Mouse (Mus musculus) MEL (cell line): ENCODE measurements around the gene Ahcyl2. TPM values are rescaled to one million over a fixed set of nuclear protein-coding genes. Genes with fewer than 3 reads are reported as not detected.
A peak's percentile ranks its signal among the peaks of the same experiment; 100 is the strongest.

Experiments used
- DNase-seq: peaks from one replicate; pipeline ENCODE4 v3.0.0; 2011; ENCODE audit warnings: low read depth, low spot score
- H3K27ac ChIP-seq: 2 replicates; pipeline ENCODE4 v1.5.1; 2012; ENCODE audit warnings: low read depth, mild to moderate bottlenecking, control low read depth, low read length, moderate library complexity; ENCODE audit not compliant: control insufficient read depth
- H3K27me3 ChIP-seq, 2 experiments: fragments of 150-350 bp in 1 of 2; sonication (generic) in 1 of 2; 2 replicates each; pipeline ENCODE4 v1.6.1; 2012; ENCODE audit warnings: low read length in 2 of 2, mild to moderate bottlenecking in 2 of 2, improper control_type of control experiment in 1 of 2, moderate library complexity in 1 of 2; ENCODE audit not compliant: insufficient read depth in 2 of 2, control insufficient read depth in 1 of 2
- H3K36me3 ChIP-seq, 2 experiments: 2 replicates each; pipeline ENCODE4 v1.6.1; 2012 to 2014; ENCODE audit warnings: low read length in 2 of 2, improper control_type of control experiment in 1 of 2, inconsistent platforms in 1 of 2, mild to moderate bottlenecking in 1 of 2; ENCODE audit not compliant: insufficient read depth in 2 of 2, control insufficient read depth in 1 of 2
- H3K4me1 ChIP-seq, 2 experiments: fragments of 150-350 bp in 1 of 2; sonication (generic) in 1 of 2; 2 replicates each; pipeline ENCODE4 v1.6.1; 2012; ENCODE audit warnings: low read length in 2 of 2, improper control_type of control experiment in 1 of 2, mild to moderate bottlenecking in 1 of 2; ENCODE audit not compliant: insufficient read depth in 2 of 2, control insufficient read depth in 1 of 2
- H3K4me3 ChIP-seq, 2 experiments: fragments of 150-350 bp in 1 of 2; sonication (generic) in 1 of 2; 2 replicates each; pipeline ENCODE4 v1.5.1; 2012; ENCODE audit warnings: low read depth in 2 of 2, low read length in 2 of 2, mild to moderate bottlenecking in 2 of 2, moderate library complexity in 2 of 2, control low read depth in 1 of 2, improper control_type of control experiment in 1 of 2; ENCODE audit not compliant: control insufficient read depth in 1 of 2, insufficient read depth in 1 of 2
- H3K79me2 ChIP-seq: 2 replicates; pipeline ENCODE4 v1.6.1; 2012; ENCODE audit warnings: mild to moderate bottlenecking, low read length, moderate library complexity; ENCODE audit not compliant: control insufficient read depth, poor library complexity, insufficient read depth
- H3K9ac ChIP-seq: 2 replicates; pipeline ENCODE4 v1.6.1; 2012; ENCODE audit warnings: low read depth, mild to moderate bottlenecking, control low read depth, low read length, moderate library complexity; ENCODE audit not compliant: control insufficient read depth, poor library complexity, severe bottlenecking
- H3K9me3 ChIP-seq: fragments of 150-350 bp; sonication (generic); replicated peaks from 2 replicates; pipeline ENCODE4 v1.6.1; 2012; ENCODE audit warnings: mild to moderate bottlenecking, low read length, improper control_type of control experiment, moderate library complexity; ENCODE audit not compliant: insufficient read depth
- BHLHE40 ChIP-seq: IDR thresholded peaks from 2 replicates; pipeline ENCODE4 v1.6.1; 2012; ENCODE audit warnings: low read depth, mild to moderate bottlenecking, inconsistent platforms, low read length, improper control_type of control experiment, borderline replicate concordance
- CHD1 ChIP-seq: IDR thresholded peaks from 2 replicates; pipeline ENCODE4 v1.6.1; 2012; ENCODE audit warnings: low read depth, mild to moderate bottlenecking, inconsistent platforms, low read length, improper control_type of control experiment
- CHD2 ChIP-seq: IDR thresholded peaks from 2 replicates; pipeline ENCODE4 v1.6.1; 2011; ENCODE audit warnings: low read length, improper control_type of control experiment
- CTCF ChIP-seq, 3 experiments: IDR thresholded peaks in 2 of 3; conservative IDR thresholded peaks in 1 of 3; 2 replicates each; pipeline ENCODE4 v1.5.1; 2011 to 2012; ENCODE audit warnings: low read length in 3 of 3, low read depth in 2 of 3, mild to moderate bottlenecking in 2 of 3, improper control_type of control experiment in 1 of 3, inconsistent platforms in 1 of 3, mixed read lengths in 1 of 3, moderate library complexity in 1 of 3; ENCODE audit not compliant: control insufficient read depth in 1 of 3, insufficient read depth in 1 of 3, poor library complexity in 1 of 3, severe bottlenecking in 1 of 3
- ELF1 ChIP-seq: IDR thresholded peaks from 2 replicates; pipeline ENCODE4 v1.6.1; 2014; ENCODE audit warnings: low read depth, mild to moderate bottlenecking, inconsistent platforms, low read length, improper control_type of control experiment, moderate library complexity
- GATA1 ChIP-seq: IDR thresholded peaks from 2 replicates; pipeline ENCODE4 v1.6.1; 2011; ENCODE audit warnings: low read depth, low read length, improper control_type of control experiment
- HCFC1 ChIP-seq: IDR thresholded peaks from 2 replicates; pipeline ENCODE4 v1.6.1; 2012; ENCODE audit warnings: low read depth, mild to moderate bottlenecking, inconsistent platforms, low read length, improper control_type of control experiment, moderate library complexity
- JUND ChIP-seq: IDR thresholded peaks from 2 replicates; pipeline ENCODE4 v1.6.1; 2011; ENCODE audit warnings: low read depth, mild to moderate bottlenecking, improper control_type of control experiment, low read length
- KAT2A ChIP-seq: conservative IDR thresholded peaks from 2 replicates; pipeline ENCODE4 v1.6.1; 2012; ENCODE audit warnings: low read depth, low read length, improper control_type of control experiment, inconsistent platforms
- MAZ ChIP-seq: IDR thresholded peaks from 2 replicates; pipeline ENCODE4 v1.6.1; 2012; ENCODE audit warnings: low read depth, mild to moderate bottlenecking, inconsistent platforms, low read length, improper control_type of control experiment
- MYC ChIP-seq: IDR thresholded peaks from 2 replicates; pipeline ENCODE4 v1.6.1; 2011; ENCODE audit warnings: low read depth, mild to moderate bottlenecking, low read length, improper control_type of control experiment, moderate library complexity
- POLR2A ChIP-seq, 2 experiments: IDR thresholded peaks; 2 replicates each; pipeline ENCODE4 v1.6.1; 2011 to 2012; ENCODE audit warnings: low read length in 2 of 2, mild to moderate bottlenecking in 2 of 2, control low read depth in 1 of 2, improper control_type of control experiment in 1 of 2, low read depth in 1 of 2, moderate library complexity in 1 of 2; ENCODE audit not compliant: control insufficient read depth in 1 of 2, insufficient read depth in 1 of 2, poor library complexity in 1 of 2
- POLR2AphosphoS2 ChIP-seq: IDR thresholded peaks from 2 replicates; pipeline ENCODE4 v1.6.1; 2011; ENCODE audit warnings: low read length, improper control_type of control experiment
- POLR2AphosphoS5 ChIP-seq: IDR thresholded peaks from 2 replicates; pipeline ENCODE4 v1.6.1; 2012; ENCODE audit warnings: low read depth, borderline replicate concordance, mild to moderate bottlenecking, inconsistent platforms, low read length, moderate library complexity, mixed read lengths
- RAD21 ChIP-seq: IDR thresholded peaks from 2 replicates; pipeline ENCODE4 v1.6.1; 2011; ENCODE audit warnings: mild to moderate bottlenecking, low read depth, low read length, improper control_type of control experiment
- RCOR1 ChIP-seq: IDR thresholded peaks from 2 replicates; pipeline ENCODE4 v1.6.1; 2012; ENCODE audit warnings: low read depth, mild to moderate bottlenecking, inconsistent platforms, low read length, improper control_type of control experiment
- SMC3 ChIP-seq: IDR thresholded peaks from 2 replicates; pipeline ENCODE4 v1.6.1; 2011; ENCODE audit warnings: low read depth, low read length, improper control_type of control experiment
- TCF12 ChIP-seq: IDR thresholded peaks from 2 replicates; pipeline ENCODE4 v1.6.1; 2014; ENCODE audit warnings: low read depth, mild to moderate bottlenecking, inconsistent platforms, low read length, improper control_type of control experiment, moderate library complexity
- UBTF ChIP-seq: IDR thresholded peaks from 2 replicates; pipeline ENCODE4 v1.6.1; 2012; ENCODE audit warnings: low read depth, mild to moderate bottlenecking, inconsistent platforms, low read length, improper control_type of control experiment, moderate library complexity, borderline replicate concordance; ENCODE audit not compliant: insufficient read depth
- ZMIZ1 ChIP-seq: IDR thresholded peaks from 2 replicates; pipeline ENCODE4 v1.6.1; 2012; ENCODE audit warnings: low read depth, mild to moderate bottlenecking, inconsistent platforms, low read length, improper control_type of control experiment, moderate library complexity
- ZNF384 ChIP-seq: IDR thresholded peaks from 2 replicates; pipeline ENCODE4 v1.6.1; 2012; ENCODE audit warnings: low read depth, mild to moderate bottlenecking, inconsistent platforms, low read length, improper control_type of control experiment
- polyA plus RNA-seq, 2 experiments: library from polyadenylated mRNA; stranded (reverse) in 1 of 2; unstranded in 1 of 2; fragments of >175 nt in 1 of 2; fragments of >200 nt in 1 of 2; gene quantifications; 2 replicates each; pipeline versions ENCODE4 v1.2.1 to v1.2.4; 2012; ENCODE audit warnings: low replicate concordance in 2 of 2, low read depth in 1 of 2; ENCODE audit not compliant: insufficient read length in 2 of 2, insufficient read depth in 1 of 2, missing spikeins in 1 of 2
- total RNA-seq: library from RNA; depleted of rRNA; stranded (reverse); fragments of 300-350 nt; gene quantifications from 2 replicates; pipeline ENCODE4 v1.2.3, GENCODE M21; 2012

Gene Ahcyl2
- total and polyA plus RNA-seq, 3 experiments = 16.9 to 17.0 TPM; not detected in 1

DNA sequence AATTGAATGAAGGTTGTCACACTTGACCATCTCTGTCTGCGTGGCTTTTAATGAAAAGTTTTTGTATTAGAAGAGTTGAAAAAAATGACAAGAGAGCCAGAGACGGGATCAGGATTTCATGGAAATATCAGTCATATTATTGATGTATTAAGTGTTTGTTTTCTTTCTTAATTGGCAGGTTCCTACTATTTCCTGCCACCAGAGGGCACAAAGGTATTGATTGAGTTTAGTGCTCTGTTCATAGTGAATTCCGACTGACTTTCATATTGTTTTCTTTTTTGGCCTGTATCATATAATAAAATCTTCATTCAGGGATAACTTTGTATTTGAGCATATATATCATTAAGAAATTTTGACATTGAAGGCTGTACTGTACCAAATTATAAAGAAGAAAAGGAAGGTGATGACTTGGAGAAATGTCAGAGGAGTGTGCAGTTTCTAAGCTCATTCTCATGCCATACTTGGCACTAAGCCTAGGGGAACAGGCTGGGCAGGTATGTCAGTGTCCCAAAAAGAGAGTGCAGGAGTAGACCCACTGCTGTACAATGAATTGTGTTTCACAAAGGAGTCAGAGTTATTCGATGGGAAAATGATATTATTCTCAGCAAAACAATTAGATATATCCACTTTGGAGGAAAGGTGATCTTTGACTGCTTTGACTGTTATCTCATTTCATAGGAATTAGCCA, 65.9 kb downstream of the Ahcyl2 start:
- no peaks in the 10 kb centered on the region for H3K9me3 ChIP-seq
- H3K27me3 ChIP-seq = no peaks in the 10 kb centered on the region
- no peak overlapping the region for H3K27ac ChIP-seq
- no peaks in the 10 kb centered on the region for H3K79me2 ChIP-seq
- no peak overlapping the region for H3K4me3 ChIP-seq
- peaks cover 0 to 2% of the 10 kb centered on the region in 2 experiments; a peak in 1 of 4 replicates for H3K36me3 ChIP-seq
- TF ChIP-seq KAT2A (no peak), UBTF (no peak), RCOR1 (no peak), BHLHE40 (no peak), MYC (no peak), ZNF384 (no peak), TCF12 (no peak), POLR2AphosphoS2 (no peak), POLR2A (IDR thresholded peaks at IDR 0.05; ENCODE audit: control insufficient read depth in 1 of 2, insufficient read depth in 1 of 2, low read depth in 1 of 2, low read length in 2 of 2, poor library complexity in 1 of 2) (no peak), RAD21 (peak; percentile 61), JUND (no peak), SMC3 (peak; percentile 67), CHD1 (no peak), CTCF (IDR thresholded peaks at IDR 0.05 in 2 of 3, conservative IDR thresholded peaks at IDR 0.05 in 1 of 3; ENCODE audit: control insufficient read depth in 1 of 3, insufficient read depth in 1 of 3, low read depth in 2 of 3, low read length in 3 of 3, poor library complexity in 1 of 3, severe bottlenecking in 1 of 3) (peak in 2 of 3 experiments; percentile 30 to 61; a peak in 3 of 6 replicates), GATA1 (no peak), HCFC1 (no peak), POLR2AphosphoS5 (no peak)
- DNase-seq = peak; percentile 30
- H3K9ac ChIP-seq = no peak overlapping the region
- no peaks in the 10 kb centered on the region for H3K4me1 ChIP-seq

- TF ChIP-seq RAD21 (no peak), BHLHE40 (no peak), MAZ (no peak), ZMIZ1 (no peak), UBTF (no peak), HCFC1 (no peak), ELF1 (no peak), CHD2 (no peak), KAT2A (no peak)
- no peak for DNase-seq
Observed at GRCm38 (mm10) chr6:29835543-29836177, 67.8 kb downstream of the Ahcyl2 start.

More at GRCm38 (mm10) chr6:29835543-29836177, 67.8 kb downstream of the Ahcyl2 start:
- Histone ChIP-seq H3K9ac (no peak overlapping the region), H3K4me1 (no peaks in the 10 kb centered on the region), H3K27me3 (no peaks in the 10 kb centered on the region), H3K27ac (no peak overlapping the region), H3K79me2 (no peaks in the 10 kb centered on the region), H3K36me3 (peaks cover 0 to 2% of the 10 kb centered on the region in 2 experiments; a peak in 1 of 4 replicates), H3K4me3 (no peak overlapping the region), H3K9me3 (no peaks in the 10 kb centered on the region)
